Mouse (Mus musculus): ENCODE data around the gene Kdm2b. TPM values are rescaled to one million over a fixed set of nuclear protein-coding genes. Genes with fewer than 3 reads are reported as not detected.

Kdm2b gene
- polyA plus RNA-seq (2012; rRNA removed), result 65.1 and 73.9 TPM in 2 replicates

DNA sequence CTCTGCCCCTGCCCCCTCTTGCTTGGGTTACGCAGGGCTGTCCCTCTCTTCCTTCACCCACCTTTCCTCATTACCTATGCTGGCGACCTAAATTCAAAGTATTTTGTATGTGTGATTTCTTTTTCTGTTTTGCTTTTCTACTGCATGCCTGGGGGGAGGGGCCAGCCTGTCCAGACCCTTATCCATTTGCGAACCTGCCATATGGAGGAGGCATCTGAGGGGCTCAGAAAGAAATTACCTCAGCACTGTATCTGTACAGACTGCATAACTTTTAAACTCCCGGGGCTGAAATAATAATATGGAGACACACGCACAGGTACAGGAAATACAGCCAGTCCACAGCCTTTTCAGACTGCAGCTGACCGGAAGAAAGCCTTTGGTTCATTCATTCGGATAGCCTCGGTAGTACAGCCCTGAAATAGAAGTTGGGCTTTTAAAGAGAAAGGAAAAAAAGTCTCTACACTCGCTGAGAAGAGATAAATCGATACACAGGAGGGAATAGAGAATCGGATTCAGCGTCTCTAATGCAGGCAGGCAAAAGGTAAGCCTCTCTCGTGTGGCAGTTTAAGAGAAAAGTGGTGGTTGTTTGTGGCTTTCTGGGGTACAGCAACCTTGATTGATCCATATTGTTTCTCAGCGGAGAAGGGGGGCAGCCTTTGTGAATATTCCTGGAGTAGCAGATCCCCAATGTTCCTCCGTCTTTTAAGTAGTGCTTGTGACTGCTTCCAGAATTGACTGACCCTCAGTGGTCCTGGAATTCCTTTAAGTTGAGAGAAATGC is at the start of gene Kdm2b:
Gene Kdm2b, minus strand, starts transcription at position 273 of the 780 bp plus-strand sequence.
- H3K27ac ChIP-seq (ENCODE audit: control insufficient read depth, insufficient read depth, low read length), result peak within 1 kb of the TSS; percentile 91
- TF ChIP-seq POLR2A (IDR thresholded peaks at IDR 0.05; ENCODE audit: control insufficient read depth, extremely low read depth, insufficient read depth, low read length, poor library complexity) (no peak), CTCF (IDR thresholded peaks at IDR 0.05; ENCODE audit: borderline replicate concordance, control insufficient read depth, extremely low read depth, insufficient read depth, low read length, poor library complexity) (no peak)
- H3K36me3 ChIP-seq (ENCODE audit: control insufficient read depth, insufficient read depth, low read length), result no peaks in the 10 kb centered on the region
- peak within 1 kb of the TSS; percentile 76 for H3K4me3 ChIP-seq (ENCODE audit: control insufficient read depth, insufficient read depth, low read length)
- H3K4me1 ChIP-seq (replicated peaks; ENCODE audit: control insufficient read depth, insufficient read depth, low read length), result peaks cover 34% of the 10 kb centered on the region
- WGBS, result 14% methylated on average over 15 of the region's 15 CpGs
- H3K27me3 ChIP-seq (ENCODE audit: control insufficient read depth, insufficient read depth, low read length), result no peaks in the 10 kb centered on the region
- DNase-seq, result peak; percentile 39

DNA sequence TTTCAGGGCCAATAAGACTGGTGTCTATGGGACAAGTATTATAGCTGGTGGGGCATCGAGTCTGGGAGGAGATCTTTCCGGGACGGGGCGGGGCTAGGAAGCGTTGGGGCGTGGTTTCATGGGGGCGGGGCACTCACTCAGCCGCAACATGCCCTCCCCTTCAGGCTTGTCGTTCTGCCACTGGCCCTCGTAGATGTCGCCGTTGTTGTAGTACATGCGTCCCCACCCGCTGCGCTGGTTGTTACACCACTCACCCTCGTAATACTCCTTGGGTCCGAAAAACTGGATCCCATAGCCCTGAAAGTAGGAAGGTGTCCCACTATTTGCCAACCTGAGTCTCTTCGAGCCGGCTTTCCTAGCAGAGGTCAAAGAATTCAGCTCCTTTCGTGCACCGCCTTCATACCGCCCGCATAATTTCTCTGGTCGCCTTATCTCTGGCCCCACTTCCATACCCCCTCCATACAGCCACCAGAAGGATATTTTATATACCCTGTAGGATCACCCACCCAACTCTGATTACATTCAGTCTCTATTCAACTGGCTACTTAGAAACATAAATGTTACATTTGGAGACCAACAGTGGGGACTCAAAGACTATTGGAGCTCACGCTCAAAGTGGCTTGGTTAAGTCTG is 49.6 kb upstream of the Kdm2b start:
- peak; percentile 88 for DNase-seq
- TF ChIP-seq POLR2A (IDR thresholded peaks at IDR 0.05; ENCODE audit: control insufficient read depth, extremely low read depth, insufficient read depth, low read length, poor library complexity) (no peak), CTCF (IDR thresholded peaks at IDR 0.05; ENCODE audit: borderline replicate concordance, control insufficient read depth, extremely low read depth, insufficient read depth, low read length, poor library complexity) (0 out of 2 replicates have a peak, but pooled peaks have one; percentile 30)
- Histone ChIP-seq H3K36me3 (ENCODE audit: control insufficient read depth, insufficient read depth, low read length) (no peaks in the 10 kb centered on the region), H3K4me1 (replicated peaks; ENCODE audit: control insufficient read depth, insufficient read depth, low read length) (peaks cover 37% of the 10 kb centered on the region), H3K27me3 (ENCODE audit: control insufficient read depth, insufficient read depth, low read length) (no peaks in the 10 kb centered on the region), H3K27ac (ENCODE audit: control insufficient read depth, insufficient read depth, low read length) (peak overlapping the region; percentile 14; the same call in 1 of the 2 replicates), H3K4me3 (ENCODE audit: control insufficient read depth, insufficient read depth, low read length) (peak overlapping the region; percentile 50)
- WGBS, result 2% methylated on average over 25 of the region's 25 CpGs

DNA sequence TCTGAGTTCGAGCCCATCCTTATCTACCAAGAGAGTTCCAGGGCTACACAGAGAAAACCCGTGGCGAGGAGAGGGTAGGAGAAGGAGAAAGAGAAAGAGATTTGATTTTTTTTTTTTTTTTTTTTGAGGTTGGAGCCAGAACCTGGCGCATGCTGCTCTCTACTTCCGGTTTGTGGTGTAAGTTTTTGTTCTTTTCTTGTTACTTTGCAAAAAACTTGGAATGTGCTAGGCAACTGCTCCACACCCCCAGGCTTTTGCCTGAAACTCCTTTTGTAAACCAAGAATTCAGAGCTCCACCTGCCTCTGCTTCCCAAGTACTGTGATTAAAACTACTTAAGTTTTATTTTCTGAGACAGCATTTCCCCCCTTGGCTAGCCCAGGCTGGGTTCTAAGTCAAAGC is 48.5 kb upstream of the Kdm2b start:
- no peak for TF ChIP-seq CTCF (IDR thresholded peaks at IDR 0.05; ENCODE audit: borderline replicate concordance, control insufficient read depth, extremely low read depth, insufficient read depth, low read length, poor library complexity)
- no peak for TF ChIP-seq POLR2A (IDR thresholded peaks at IDR 0.05; ENCODE audit: control insufficient read depth, extremely low read depth, insufficient read depth, low read length, poor library complexity)
- no peak for DNase-seq
- Histone ChIP-seq H3K27ac (ENCODE audit: control insufficient read depth, insufficient read depth, low read length) (no peak overlapping the region), H3K4me3 (ENCODE audit: control insufficient read depth, insufficient read depth, low read length) (no peak overlapping the region), H3K27me3 (ENCODE audit: control insufficient read depth, insufficient read depth, low read length) (no peaks in the 10 kb centered on the region), H3K4me1 (replicated peaks; ENCODE audit: control insufficient read depth, insufficient read depth, low read length) (peaks cover 37% of the 10 kb centered on the region), H3K36me3 (ENCODE audit: control insufficient read depth, insufficient read depth, low read length) (no peaks in the 10 kb centered on the region)
- WGBS, result 10% methylated on average over 5 of the region's 5 CpGs

DNA sequence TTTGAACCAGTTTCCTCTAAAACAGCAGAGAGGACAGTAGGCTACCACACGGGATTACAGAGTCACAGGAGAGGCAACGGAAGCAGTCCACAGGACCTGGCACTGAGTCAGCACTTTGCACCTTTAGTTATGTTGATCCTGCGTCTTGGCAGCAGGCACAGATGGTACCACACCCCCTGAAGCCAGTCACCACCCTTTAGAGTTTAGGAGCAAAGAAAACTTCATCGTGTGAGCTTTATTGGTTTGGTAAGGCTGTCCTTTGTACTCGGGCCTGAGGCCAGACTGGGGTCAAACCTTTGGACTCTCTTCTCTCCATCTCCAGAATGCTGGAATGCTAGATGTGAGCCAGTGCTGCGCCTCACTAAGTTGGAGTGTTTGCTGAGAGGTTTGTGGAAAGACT is 45.9 kb upstream of the Kdm2b start:
- WGBS, result 29% methylated on average over 6 of the region's 6 CpGs
- Histone ChIP-seq H3K27ac (ENCODE audit: control insufficient read depth, insufficient read depth, low read length) (no peak overlapping the region), H3K36me3 (ENCODE audit: control insufficient read depth, insufficient read depth, low read length) (no peaks in the 10 kb centered on the region), H3K4me1 (replicated peaks; ENCODE audit: control insufficient read depth, insufficient read depth, low read length) (peaks cover 30% of the 10 kb centered on the region), H3K4me3 (ENCODE audit: control insufficient read depth, insufficient read depth, low read length) (no peak overlapping the region), H3K27me3 (ENCODE audit: control insufficient read depth, insufficient read depth, low read length) (no peaks in the 10 kb centered on the region)
- TF ChIP-seq CTCF (IDR thresholded peaks at IDR 0.05; ENCODE audit: borderline replicate concordance, control insufficient read depth, extremely low read depth, insufficient read depth, low read length, poor library complexity) (no peak), POLR2A (IDR thresholded peaks at IDR 0.05; ENCODE audit: control insufficient read depth, extremely low read depth, insufficient read depth, low read length, poor library complexity) (no peak)
- DNase-seq, result no peak

DNA sequence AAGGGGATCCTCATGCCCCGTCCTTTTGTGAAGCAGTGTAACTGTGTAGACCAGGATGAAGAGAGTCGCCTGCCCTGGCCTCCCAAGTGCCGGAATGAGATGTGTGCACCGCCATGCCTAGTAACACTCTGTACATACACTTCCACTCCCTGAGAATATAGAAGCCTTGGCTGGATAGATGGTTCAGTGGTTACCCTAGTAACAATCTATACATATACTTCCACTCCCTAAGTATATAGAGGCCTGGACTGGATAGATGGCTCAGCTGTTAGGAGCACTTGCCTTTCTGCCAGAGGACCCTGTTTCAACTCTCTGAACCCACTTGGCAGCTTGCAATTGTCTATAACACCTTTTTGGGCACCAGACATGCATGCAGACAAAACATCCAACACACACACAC is 45.5 kb upstream of the Kdm2b start:
- H3K36me3 ChIP-seq (ENCODE audit: control insufficient read depth, insufficient read depth, low read length), result no peaks in the 10 kb centered on the region
- peaks cover 28% of the 10 kb centered on the region for H3K4me1 ChIP-seq (replicated peaks; ENCODE audit: control insufficient read depth, insufficient read depth, low read length)
- H3K27me3 ChIP-seq (ENCODE audit: control insufficient read depth, insufficient read depth, low read length), result no peaks in the 10 kb centered on the region
- H3K4me3 ChIP-seq (ENCODE audit: control insufficient read depth, insufficient read depth, low read length), result no peak overlapping the region
- no peak for DNase-seq
- H3K27ac ChIP-seq (ENCODE audit: control insufficient read depth, insufficient read depth, low read length), result no peak overlapping the region
- TF ChIP-seq POLR2A (IDR thresholded peaks at IDR 0.05; ENCODE audit: control insufficient read depth, extremely low read depth, insufficient read depth, low read length, poor library complexity) (no peak), CTCF (IDR thresholded peaks at IDR 0.05; ENCODE audit: borderline replicate concordance, control insufficient read depth, extremely low read depth, insufficient read depth, low read length, poor library complexity) (no peak)
- WGBS, result 97% methylated on average over 4 of the region's 4 CpGs

DNA sequence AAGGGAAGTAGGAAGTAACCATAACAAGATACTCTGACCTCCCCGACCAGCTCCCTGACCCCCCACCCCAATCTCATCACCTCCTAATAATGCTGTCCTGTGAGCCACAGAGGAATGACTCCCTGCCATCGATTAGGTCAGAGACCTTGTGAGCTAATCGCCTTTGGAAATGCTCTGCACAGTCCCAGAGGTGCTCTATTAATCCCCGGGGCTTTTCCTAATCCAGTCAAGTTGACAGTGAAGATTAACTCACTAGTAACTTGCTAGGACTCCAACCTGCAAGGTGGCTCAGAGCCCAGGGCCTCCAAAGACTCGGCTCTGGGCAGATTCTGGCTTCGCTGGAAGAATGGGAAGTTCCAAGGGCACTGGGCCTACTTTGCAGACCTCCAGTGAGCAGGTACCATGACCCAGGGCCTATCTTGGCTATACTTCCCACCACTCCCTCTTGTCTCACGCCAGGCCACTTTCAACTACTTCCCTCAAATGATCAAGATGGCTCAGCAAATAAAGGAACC is 44.1 kb upstream of the Kdm2b start:
- no peaks in the 10 kb centered on the region for H3K36me3 ChIP-seq (ENCODE audit: control insufficient read depth, insufficient read depth, low read length)
- no peak overlapping the region for H3K4me3 ChIP-seq (ENCODE audit: control insufficient read depth, insufficient read depth, low read length)
- no peak overlapping the region for H3K27ac ChIP-seq (ENCODE audit: control insufficient read depth, insufficient read depth, low read length)
- no peak for TF ChIP-seq POLR2A (IDR thresholded peaks at IDR 0.05; ENCODE audit: control insufficient read depth, extremely low read depth, insufficient read depth, low read length, poor library complexity)
- TF ChIP-seq CTCF (IDR thresholded peaks at IDR 0.05; ENCODE audit: borderline replicate concordance, control insufficient read depth, extremely low read depth, insufficient read depth, low read length, poor library complexity), result no peak
- WGBS, result 90% methylated on average over 7 of the region's 7 CpGs
- no peaks in the 10 kb centered on the region for H3K27me3 ChIP-seq (ENCODE audit: control insufficient read depth, insufficient read depth, low read length)
- peaks cover 26% of the 10 kb centered on the region for H3K4me1 ChIP-seq (replicated peaks; ENCODE audit: control insufficient read depth, insufficient read depth, low read length)
- no peak for DNase-seq
